Mouse (Mus musculus): ENCODE data around the gene Ttc21a.

DNA sequence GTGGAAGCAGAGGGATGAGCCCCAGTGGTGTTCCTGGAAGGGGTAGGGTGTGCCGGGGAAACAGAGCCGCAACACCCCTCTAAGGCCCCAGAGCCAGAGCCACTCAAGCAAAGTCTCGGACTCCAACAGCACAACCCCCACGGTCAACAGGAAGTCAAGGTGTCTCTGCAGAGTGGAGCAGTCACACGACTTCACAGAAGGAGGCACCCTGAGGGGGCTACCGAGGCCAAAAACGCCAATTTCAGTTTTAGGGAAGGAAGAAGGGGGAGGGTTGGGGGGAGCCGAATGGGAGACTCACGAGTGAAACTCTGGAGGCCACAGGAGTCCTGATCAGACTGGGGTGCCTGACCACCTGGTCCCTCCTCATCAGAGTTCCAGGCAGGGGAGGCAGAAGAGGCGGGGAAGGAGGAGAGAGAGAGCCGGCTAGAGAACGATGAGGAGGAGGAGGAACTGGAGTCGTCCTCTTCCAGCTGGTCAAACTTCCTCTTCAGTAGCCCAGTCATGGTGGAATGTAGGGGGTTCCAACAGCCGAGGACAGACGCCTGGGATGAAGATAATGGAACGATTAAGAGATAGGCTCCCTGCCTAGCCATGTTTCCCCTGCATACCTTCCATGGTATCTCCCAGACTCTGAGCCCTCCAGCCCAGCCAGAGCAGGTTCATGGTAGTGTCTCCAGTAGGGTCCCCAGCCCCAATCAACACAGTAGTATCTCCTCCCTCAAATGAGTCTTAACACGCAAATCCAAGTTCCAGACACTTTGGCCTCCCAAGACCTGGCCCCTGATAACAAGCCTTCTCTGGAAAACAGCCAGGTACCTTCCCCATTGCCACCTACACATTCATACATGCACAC, 39.5 kb downstream of the Ttc21a start:
- no peak for TF ChIP-seq CTCF (IDR thresholded peaks at IDR 0.05; ENCODE audit: borderline replicate concordance, insufficient read depth, low read depth, low read length)
- TF ChIP-seq POLR2A (IDR thresholded peaks at IDR 0.05; ENCODE audit: borderline replicate concordance, insufficient read depth, low read length), result no peak

Data from cerebellum, adult 2 months (tissue).